Mouse (Mus musculus) urinary bladder, postnatal 10 days (tissue): ENCODE data around the gene Zfand6.
A peak's percentile ranks its signal among the peaks of the same experiment; 100 is the strongest.

Experiments
- DNase-seq: peaks from one replicate; pipeline ENCODE4 v3.0.0; 2022; ENCODE audit warnings: low spot score

Zfand6 gene

DNA sequence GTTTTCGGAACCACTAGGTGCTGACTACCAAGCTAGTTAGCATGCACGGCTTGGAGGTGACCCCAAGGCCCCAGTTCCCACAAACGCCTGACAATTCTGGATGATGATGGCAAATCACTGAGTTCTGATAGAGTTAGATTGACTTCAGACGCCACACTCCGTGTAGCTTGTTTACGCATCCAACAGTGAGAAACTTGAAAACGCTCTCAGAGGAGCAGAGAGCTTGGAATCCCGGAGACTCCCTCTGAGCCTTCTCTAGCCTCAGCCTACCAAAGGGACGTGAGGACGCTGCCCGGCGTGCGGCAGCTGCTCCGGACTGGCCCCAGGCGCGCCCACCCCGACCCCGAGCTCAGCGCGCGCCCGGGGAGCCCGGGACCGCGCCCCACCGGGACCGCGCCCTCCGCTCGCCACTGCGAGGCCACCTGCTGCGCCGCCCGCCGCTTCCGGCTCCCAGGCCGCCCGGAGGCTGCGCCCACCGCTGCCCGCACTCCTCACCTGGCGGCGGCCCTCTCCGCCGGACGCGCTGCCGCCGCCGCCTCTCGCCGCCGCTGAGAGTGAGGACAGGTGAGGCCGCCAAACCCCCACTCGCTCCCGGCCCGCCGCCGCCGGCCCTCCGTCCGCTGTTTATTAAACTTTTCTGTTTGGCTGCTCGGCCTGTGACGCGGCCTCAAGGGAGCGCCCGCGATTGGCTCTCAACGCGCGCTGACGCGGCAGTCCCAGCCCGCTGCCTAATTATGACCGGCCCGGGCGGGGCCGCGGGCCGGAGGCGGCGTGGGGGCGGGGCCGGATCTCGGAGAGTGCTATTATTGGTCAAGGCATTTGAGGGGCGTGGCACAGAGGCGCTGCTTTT, at the start of gene Zfand6:
Gene Zfand6 (minus strand): TSS at position 709 of the 850 bp plus-strand sequence.
- DNase-seq, result peak; percentile 93

DNA sequence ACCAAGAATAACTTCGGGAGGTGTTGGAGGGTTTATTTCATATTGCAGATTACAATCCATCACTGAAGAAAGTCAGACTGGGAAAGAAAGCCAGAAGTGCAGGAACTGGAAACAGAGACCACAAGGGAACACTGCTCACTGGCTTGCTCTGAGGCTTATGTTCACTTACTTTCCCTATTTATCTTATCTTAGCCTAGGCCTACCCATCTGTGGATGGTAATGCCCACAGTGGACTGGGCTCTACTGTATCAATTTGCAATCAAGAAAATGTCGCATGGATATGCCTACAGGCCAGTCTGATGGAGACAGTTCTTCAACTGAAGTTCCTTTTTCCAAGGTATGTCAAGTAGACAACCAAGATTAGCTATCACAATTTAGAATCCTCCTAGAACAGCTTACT, 47.0 kb upstream of the Zfand6 start:
- no peak for DNase-seq

DNA sequence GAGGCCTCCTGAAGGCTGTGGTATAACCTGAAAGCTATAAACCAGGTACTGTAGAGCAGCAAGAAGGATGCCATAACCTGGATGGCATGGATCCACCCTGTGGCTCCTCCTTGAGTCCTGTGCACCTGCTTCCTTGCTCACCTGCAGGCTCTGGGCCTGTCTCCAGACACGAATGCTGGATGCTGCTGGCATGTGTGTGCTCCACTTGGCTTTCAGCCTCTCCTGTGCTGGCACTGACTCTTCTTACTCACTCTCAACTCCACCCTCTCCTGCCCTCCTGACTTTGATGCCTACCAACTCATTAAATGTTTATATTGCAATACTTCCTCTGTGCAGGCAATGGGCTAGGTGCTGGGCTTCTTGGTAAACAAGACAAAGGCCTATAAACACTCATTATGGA, 43.3 kb upstream of the Zfand6 start:
- no peak for DNase-seq

DNA sequence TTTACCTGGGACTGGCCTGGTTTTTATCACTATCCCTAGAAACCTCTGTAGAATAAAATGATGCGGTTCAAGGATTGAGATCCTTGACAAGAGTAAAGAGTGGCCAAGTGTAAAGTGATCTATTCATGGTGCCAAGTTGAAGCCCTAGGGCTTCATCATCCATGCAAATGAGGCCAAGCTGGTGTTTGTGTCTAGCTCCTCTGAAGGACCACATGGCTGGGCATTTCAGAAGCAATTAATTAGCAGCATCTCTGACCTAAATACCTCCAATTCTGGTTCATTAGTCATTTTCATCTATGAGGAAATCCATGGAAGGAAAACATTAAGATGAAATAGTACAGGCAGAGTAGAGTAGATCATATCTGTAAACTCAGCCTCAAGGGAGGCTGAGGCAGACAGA, 42.3 kb upstream of the Zfand6 start:
- DNase-seq, result no peak

- no peak for DNase-seq
Observed at GRCm38 (mm10) chr7:84731076-84731475, 41.3 kb upstream of the Zfand6 start.

GRCm38 (mm10) chr7:84722804-84723459, 33.2 kb upstream of the Zfand6 start:
- DNase-seq, result no peak

DNA sequence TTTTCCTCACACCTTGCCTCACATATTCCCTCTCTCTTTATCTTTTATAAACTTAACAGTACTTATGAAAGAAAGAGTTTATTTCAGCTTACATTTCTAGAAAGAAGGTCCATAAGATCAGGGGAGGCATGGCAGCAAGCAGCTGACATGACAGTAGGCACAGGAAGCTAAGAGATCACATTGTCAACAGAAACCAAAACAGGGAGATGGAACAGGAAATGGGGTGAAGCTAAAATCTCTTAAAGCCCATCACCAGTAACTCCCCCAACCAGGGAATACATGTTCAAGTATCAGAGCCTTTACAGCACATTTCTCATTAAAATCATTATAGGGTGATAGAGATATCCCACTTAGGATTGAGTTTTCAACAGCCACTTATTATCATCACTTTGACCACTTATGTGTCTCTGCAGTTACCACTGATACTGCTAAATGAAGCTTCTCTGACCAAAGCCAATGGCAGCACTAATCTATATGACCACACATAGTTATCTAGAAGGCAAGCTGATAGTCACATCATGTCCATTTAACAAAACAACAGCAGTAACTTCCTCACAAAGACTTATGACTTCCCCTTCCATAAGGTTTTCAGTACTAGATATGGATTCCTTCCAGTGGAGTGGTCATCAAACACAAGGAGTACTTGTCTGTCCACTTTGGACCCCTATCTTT, 20.7 kb upstream of the Zfand6 start:
- no peak for DNase-seq

DNA sequence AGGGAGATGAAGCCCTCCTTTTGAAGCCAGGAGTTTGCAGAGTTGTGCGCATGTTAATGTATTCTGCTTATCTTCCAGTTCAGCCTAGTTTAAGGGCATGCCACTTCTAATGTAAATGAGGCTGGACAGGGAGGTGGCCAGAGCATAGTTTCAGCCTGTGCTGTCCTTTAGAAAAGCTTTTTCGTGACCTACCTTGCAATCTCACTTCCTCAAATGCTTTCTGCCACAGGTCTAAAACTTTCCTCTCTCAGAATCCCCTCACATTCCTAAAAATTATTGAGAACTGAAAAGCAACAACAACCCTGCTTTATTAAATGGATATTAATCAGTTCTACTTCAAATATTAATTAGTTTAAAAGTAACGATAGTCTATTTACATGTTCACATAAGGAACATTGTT, 17.1 kb upstream of the Zfand6 start:
- no peak for DNase-seq

DNA sequence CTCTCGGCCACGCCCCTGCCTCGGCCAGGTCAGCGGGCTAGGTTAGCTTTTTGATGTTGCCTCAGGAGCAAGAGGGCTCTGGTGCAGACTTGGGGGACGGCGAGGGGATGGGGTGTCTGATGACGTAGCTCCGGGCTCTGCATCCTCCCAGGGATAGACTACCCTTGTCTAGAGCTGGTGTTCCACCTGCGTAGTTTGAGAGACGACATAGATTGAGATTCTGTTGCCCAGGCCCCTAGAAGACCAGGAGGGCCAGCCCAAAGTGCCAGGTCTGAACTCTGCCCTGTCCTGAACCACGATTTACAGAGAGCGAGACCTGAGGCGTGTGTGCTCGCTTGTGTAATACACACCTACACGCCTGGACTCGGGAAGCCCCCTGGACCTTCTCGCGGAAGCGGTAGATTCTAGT, 346 bp upstream of the Zfand6 start:
- no peak for DNase-seq

- DNase-seq, result no peak
Observed at GRCm38 (mm10) chr7:84687653-84688580, 1.8 kb downstream of the Zfand6 start.

- no peak for DNase-seq
Observed at GRCm38 (mm10) chr7:84686380-84686779, 3.4 kb downstream of the Zfand6 start.

GRCm38 (mm10) chr7:84684675-84685074, 5.1 kb downstream of the Zfand6 start:
- DNase-seq, result no peak

DNA sequence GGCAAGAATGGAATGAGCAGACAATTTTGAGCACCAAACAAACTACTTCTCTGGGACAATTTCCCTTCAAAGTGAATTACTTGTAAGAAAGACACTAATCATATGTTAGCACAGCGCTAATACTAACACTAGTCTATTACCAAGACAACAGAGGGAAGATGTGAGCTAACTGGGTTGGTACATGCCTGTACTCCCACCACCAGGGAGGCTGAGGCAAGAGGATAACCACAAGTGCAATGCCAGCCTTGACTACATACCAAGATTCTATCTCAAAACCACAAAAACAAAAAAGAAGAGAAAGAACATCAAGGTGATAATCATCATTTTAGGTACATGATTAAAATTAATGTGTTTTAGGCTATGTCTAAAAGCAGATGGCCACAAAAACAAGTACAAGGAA, 8.2 kb downstream of the Zfand6 start:
- DNase-seq, result no peak

- no peak for DNase-seq
Observed at GRCm38 (mm10) chr7:84680931-84681330, 8.8 kb downstream of the Zfand6 start.

DNA sequence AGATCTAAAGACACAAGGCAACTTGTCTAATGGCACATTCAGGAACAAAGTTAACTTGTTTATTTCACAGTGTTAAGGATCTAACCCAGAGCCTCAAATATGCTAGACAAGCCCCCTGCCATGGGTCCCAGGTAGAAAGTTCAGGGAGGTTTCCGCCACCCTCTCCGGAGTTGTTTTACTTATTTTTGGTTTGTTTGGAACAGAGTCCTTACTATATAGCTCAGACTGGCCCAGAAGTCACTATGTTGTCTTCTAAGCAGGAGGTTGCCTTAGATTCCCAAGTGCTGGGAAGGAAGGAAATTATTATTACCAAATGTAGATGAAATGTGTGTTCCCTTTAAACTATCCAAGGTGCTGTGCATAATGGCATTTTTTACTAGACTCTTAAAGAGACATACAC, 9.7 kb downstream of the Zfand6 start:
- no peak for DNase-seq

DNA sequence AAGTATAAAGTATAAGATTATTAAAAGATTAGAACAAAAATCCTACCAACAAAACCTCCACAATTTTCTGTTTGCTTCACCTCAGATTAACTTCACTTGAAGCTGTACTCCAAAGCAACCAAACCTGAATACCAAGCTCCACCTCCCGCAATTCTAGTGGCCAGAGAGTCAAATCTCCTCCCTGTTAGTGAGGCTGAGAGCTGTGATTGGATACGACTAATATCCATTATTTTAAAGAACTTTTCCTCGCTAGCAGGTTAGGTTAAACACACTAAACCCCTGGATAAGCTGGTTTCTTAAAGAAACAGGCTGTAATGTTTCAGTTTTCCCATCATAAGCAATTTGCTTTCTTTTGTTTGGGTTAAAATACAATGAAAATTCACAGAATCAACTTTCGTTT, 10.5 kb downstream of the Zfand6 start:
- no peak for DNase-seq

DNA sequence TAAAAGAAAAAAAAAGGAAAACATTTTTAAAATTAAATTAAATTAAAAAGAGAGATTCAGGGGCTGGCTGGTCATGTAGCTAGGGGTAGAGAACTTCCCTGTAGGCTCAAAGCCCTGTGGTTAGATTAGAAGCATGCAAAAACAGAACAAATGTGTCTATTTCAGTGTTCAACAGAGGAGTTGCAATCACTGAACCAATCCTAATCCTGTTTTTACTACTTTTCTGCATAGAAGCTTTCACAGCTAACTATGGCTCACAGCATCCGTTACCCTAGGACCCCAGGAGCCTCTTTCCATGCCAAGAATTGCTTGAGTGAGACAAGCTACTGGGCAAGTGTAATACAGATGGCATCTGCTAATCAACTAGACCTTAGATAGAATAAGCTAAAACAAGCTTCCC, 16.7 kb downstream of the Zfand6 start:
- no peak for DNase-seq

DNA sequence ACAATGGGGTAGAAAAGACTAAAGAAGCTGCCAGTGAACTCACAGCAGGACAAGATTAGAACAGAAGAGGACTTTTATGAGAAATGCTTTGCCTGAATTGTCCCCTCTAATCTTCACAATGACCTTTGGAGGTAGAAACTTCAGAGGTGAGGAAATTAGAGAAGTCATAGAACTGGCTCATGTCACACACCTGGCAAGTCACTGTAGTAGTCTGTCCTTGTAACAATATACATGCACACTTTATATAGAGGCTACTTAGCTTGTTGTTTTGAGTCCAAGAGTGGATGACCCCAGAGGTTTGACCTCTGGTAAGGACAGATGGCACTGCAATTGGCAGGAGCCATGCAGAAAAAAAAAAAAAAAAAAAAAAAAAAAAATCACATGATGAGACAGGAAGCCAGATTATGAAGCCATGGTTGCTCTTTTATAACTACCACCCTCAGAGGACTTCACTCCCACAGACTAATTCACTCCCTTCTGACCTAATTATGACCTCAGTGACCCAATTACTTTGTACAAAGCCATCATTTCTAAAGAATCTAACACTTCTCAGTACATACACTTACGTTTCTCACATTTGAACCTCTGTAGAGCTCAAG, 20.1 kb downstream of the Zfand6 start:
- no peak for DNase-seq

DNA sequence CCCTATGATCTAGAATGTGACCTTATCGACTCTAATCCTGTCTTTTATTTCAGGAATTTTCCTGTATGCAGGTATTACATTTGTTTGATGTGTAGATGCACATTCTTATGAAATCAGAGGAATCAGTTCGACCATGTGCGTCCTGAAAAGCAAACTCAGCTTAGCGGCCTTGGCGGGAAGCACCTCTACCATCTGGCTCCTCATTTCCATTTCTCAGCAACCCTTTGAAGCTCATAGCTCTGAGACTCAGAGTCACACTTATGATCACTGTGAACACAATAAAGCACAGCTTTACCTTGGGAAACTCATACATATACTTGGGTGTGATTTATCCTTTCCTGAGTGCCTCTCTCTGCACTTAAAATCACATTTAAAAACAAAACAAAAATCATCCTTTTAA, 21.8 kb downstream of the Zfand6 start:
- DNase-seq, result no peak

DNA sequence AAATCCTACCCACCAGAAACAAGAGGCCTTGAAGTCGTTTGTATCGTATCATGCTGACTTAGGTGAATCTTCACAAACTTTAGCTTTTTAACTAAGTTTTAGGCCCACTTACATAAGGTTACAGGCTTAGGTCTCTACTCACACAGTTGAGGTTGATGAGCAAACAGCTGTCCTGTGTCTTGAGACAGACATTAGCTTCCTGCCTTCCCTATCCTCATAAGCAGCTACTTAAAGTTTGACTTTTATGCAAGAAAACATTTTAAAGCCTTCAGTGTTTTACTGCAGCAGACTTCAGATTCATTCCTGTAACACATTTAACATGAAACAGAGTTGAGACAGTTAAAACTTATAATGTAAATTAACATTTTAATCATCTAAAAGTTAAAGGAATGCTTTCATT, 37.0 kb downstream of the Zfand6 start:
- no peak for DNase-seq

- no peak for DNase-seq
Observed at GRCm38 (mm10) chr7:84651987-84652321, 37.8 kb downstream of the Zfand6 start.
